Comparison of ENCODE assay signal across 12 mouse cellular contexts in genomic region chr6:22343706-22344105, GRCm38 (mm10). TPM values are rescaled to one million over a fixed set of nuclear protein-coding genes. Genes with fewer than 3 reads are reported as not detected.
"Had no signal": no experiment of that assay in that cellular context is flagged by ENCODE, and none has a peak within 500 bp of the region (broad histone marks: within the 10 kb centered on the region; RNA-seq: fewer than 3 reads in every experiment).

No protein-coding gene starts in this region.

- H3K9ac ChIP-seq: midbrain, embryonic 12.5 days; neural tube, embryonic 15.5 days had no signal

- H3K4me1 ChIP-seq: neural tube, embryonic 15.5 days had no signal

- H3K27ac ChIP-seq: layer of hippocampus, adult 2 months; limb, embryonic 10.5 days; midbrain, embryonic 12.5 days; neural tube, embryonic 15.5 days; stomach, postnatal 0 days had no signal

- H3K4me3 ChIP-seq: layer of hippocampus, adult 2 months; limb, embryonic 10.5 days; midbrain, embryonic 12.5 days; myocyte; neural tube, embryonic 15.5 days had no signal

- H3K27me3 ChIP-seq: midbrain, embryonic 12.5 days; neural tube, embryonic 15.5 days had no signal

- H3K9me3 ChIP-seq: limb, embryonic 10.5 days; midbrain, embryonic 12.5 days; neural tube, embryonic 15.5 days had no signal

- DNase-seq: kidney, adult 18-20 months; lung, adult 18-20 months; right cerebral cortex, adult 18-20 months; right cerebral cortex, postnatal 25 days; thymus, postnatal 4 days had no signal

- H3K4me2 ChIP-seq: midbrain, embryonic 12.5 days; neural tube, embryonic 15.5 days had no signal

RNA-seq across cellular contexts. Expression of gene Wnt16, which starts 55.7 kb away (rescaled TPM):
- total RNA-seq: megakaryocyte-erythroid progenitor cell, adult 5-6 weeks had no signal
- polyA plus RNA-seq: myocyte had no signal
